Mouse (Mus musculus) kidney, embryonic 15.5 days (tissue): ENCODE results near the gene Gtse1. TPM values are rescaled to one million over a fixed set of nuclear protein-coding genes. Genes with fewer than 3 reads are reported as not detected.

ENCODE experiments used
- ATAC-seq: fragments of 200-750 bp; cut with Nextera tagmentation; replicated peaks from 2 replicates; pipeline ENCODE4 v1.8.0; 2017; ENCODE audit warnings: moderate TSS enrichment; ENCODE audit not compliant: low FRiP score
- H3K27ac ChIP-seq: fragments of 300-500 bp; sonication (generic); 2 replicates; pipeline ENCODE4 v1.5.1; 2015; ENCODE audit warnings: mild to moderate bottlenecking, inconsistent platforms
- H3K27me3 ChIP-seq: fragments of 300-500 bp; sonication (generic); 2 replicates; pipeline ENCODE4 v1.6.1; 2015; ENCODE audit warnings: inconsistent platforms
- H3K36me3 ChIP-seq: fragments of 300-500 bp; sonication (generic); 2 replicates; pipeline ENCODE4 v1.6.1; 2015; ENCODE audit warnings: inconsistent platforms
- H3K4me1 ChIP-seq: fragments of 300-500 bp; sonication (generic); 2 replicates; pipeline ENCODE4 v1.6.1; 2015; ENCODE audit warnings: inconsistent platforms
- H3K4me2 ChIP-seq: fragments of 300-500 bp; sonication (generic); 2 replicates; pipeline ENCODE4 v1.6.1; 2015; ENCODE audit warnings: moderate library complexity, mild to moderate bottlenecking, inconsistent platforms
- H3K4me3 ChIP-seq: fragments of 300-500 bp; sonication (generic); replicated peaks from 2 replicates; pipeline ENCODE4 v1.5.1; 2015; ENCODE audit warnings: mild to moderate bottlenecking, inconsistent platforms
- H3K9ac ChIP-seq: fragments of 300-500 bp; sonication (generic); 2 replicates; pipeline ENCODE4 v1.6.1; 2015; ENCODE audit warnings: mild to moderate bottlenecking, inconsistent platforms
- H3K9me3 ChIP-seq: fragments of 300-500 bp; sonication (generic); replicated peaks from 2 replicates; pipeline ENCODE4 v1.6.1; 2016; ENCODE audit warnings: inconsistent platforms
- WGBS: fragments of 180-500 bp; shearing (Covaris S2); methylation state at CpG from one replicate; pipeline ENCODE4 v1.1.7; 2015; ENCODE audit warnings: mixed read lengths; 5-methylcytosine and 5-hydroxymethylcytosine counted together
- polyA plus RNA-seq: library from polyadenylated mRNA; unstranded; fragments of >200 nt; fragmentation: Nextera tagmentation; extraction: Ambion mirVana; gene quantifications from 2 replicates; pipeline ENCODE4 v1.2.1, GENCODE M21; 2015

Gene Gtse1
- polyA plus RNA-seq, 1 experiment from 2014 or later, result 30.8 TPM

DNA sequence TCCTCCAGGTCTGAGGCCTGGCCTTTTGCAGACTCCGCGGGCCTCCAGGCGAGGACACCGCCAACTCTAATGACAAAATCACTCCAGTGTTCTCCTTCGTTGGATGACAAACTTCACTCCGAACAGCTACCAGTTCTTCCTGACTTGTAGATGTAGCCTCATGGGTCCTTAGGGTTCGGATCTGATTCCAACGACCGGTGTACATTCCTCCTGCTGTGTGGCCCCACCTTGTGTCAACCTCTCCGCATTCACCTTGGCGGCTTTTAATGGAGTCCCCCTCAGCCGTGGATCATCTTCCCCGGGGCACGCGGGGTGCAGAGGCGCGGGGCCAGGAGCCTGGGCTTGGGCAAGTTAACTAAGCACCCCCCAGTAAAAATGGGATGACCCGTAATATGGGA lies 20.0 kb downstream of the Gtse1 start:
- peaks cover 56% of the 10 kb centered on the region for H3K36me3 ChIP-seq
- peaks cover 19% of the 10 kb centered on the region for H3K4me1 ChIP-seq
- H3K27me3 ChIP-seq, result no peaks in the 10 kb centered on the region
- H3K4me2 ChIP-seq, result peak overlapping the region; percentile 90
- H3K9ac ChIP-seq, result peak overlapping the region; percentile 87
- 2% methylated on average over 18 of the region's 18 CpGs for WGBS
- ATAC-seq, result peak; percentile 24
- H3K4me3 ChIP-seq, result peak overlapping the region; percentile 86
- H3K27ac ChIP-seq, result peak overlapping the region; percentile 84
- no peaks in the 10 kb centered on the region for H3K9me3 ChIP-seq

DNA sequence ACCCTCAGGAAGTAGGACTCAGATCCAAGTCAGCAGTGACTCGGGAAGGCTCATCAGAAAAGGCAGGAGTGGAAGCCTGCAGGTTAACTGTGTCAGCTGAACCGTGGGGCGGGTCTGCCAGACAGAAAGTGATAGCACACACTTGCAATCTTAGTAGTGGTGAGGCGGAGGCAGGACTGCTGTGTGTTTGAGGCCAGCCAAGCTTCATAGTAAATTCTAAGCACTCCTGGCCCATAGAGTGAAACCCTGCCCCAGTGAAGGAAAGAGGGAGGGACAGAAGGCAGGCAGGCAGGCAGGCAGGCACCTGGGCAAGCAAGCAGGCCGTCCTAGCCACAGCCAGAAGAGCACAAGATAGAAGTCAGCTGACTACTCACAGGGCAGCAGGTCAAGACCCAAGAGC lies 26.1 kb downstream of the Gtse1 start:
- ATAC-seq, result no peak
- Histone ChIP-seq H3K9ac (no peak overlapping the region), H3K4me1 (peaks cover 1% of the 10 kb centered on the region; the same call in 1 of the 2 replicates), H3K36me3 (peaks cover 79% of the 10 kb centered on the region), H3K27me3 (no peaks in the 10 kb centered on the region), H3K4me3 (no peak overlapping the region), H3K9me3 (no peaks in the 10 kb centered on the region), H3K4me2 (no peak overlapping the region), H3K27ac (no peak overlapping the region)
- 80% methylated on average over 5 of the region's 5 CpGs for WGBS

DNA sequence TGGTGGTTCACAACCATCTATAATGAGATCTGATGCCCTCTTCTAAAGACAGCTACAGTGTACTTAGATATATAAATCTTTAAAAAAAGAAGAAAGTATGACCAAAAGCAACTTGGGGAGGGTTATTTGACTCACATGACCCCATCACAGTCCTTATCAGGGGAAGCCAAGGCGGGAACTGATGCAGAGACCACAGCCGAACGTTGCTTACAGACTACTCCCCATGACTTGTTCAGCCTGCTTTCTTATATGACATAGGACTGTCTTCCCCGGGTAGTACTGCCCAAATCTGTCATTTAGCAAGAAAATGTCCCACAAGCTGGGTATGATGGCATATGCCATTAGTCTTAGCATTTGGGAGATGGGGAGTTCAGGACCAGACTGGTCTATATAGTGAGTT lies 29.7 kb downstream of the Gtse1 start:
- Histone ChIP-seq H3K27me3 (no peaks in the 10 kb centered on the region), H3K27ac (no peak overlapping the region), H3K9me3 (no peaks in the 10 kb centered on the region), H3K9ac (no peak overlapping the region), H3K36me3 (peaks cover 90% of the 10 kb centered on the region), H3K4me1 (no peaks in the 10 kb centered on the region), H3K4me2 (no peak overlapping the region), H3K4me3 (no peak overlapping the region)
- WGBS, result 87% methylated on average over 4 of the region's 4 CpGs
- no peak for ATAC-seq

DNA sequence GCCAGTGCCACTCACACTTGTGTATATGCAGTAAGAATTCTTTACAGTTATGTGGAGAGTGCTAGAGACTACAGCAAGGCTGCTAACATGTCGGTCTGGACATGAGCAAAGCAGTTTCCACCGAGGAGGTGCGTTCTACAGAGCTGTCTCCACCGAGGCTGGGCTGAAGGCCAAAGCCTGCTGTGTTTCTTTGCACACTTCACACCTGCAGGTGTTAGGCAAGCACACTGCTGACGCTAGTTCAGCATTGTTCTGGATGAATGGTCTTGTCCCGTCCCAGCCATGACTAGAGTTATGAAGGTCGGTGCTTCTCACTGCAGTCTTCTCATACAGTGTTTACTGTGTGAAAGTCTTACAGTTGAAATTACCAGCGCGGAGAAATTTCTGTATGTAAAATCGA lies 32.4 kb downstream of the Gtse1 start:
- no peak overlapping the region for H3K9ac ChIP-seq
- WGBS, result 69% methylated on average over 10 of the region's 10 CpGs
- H3K4me3 ChIP-seq, result no peak overlapping the region
- no peaks in the 10 kb centered on the region for H3K9me3 ChIP-seq
- H3K4me1 ChIP-seq, result no peaks in the 10 kb centered on the region
- ATAC-seq, result no peak
- H3K4me2 ChIP-seq, result no peak overlapping the region
- H3K36me3 ChIP-seq, result peaks cover 90% of the 10 kb centered on the region
- no peaks in the 10 kb centered on the region for H3K27me3 ChIP-seq
- H3K27ac ChIP-seq, result no peak overlapping the region

DNA sequence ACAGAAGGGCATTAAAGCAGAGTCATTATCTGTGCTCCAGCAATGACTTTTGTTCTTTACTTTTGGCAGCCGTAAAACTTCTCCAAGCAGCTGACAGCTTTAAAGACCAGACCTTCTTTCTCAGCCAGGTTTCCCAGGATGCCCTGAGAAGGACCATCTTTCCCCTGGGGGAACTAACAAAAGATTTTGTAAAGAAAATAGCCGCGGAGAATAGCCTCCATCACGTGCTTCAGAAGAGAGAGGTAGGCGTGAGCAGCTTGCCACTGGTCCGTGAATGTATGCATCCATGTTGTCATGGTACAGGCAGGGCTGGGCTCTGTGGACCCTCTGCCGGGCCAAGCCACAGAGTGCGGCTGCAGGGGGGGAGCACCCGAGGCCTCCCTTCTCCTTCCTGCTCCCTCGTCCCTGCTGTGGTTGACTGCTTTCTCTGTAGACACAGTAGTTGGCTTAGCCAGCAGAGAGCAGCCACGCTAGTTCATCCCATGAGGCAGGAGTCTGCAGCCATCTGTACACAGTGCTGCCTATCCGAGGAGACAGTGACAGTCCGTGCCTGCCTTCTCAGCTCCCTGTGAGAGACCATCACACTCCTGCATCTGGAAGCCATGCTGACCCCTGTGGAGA lies 33.1 kb downstream of the Gtse1 start:
- no peak for ATAC-seq
- H3K4me1 ChIP-seq, result no peaks in the 10 kb centered on the region
- H3K9ac ChIP-seq, result no peak overlapping the region
- peaks cover 94% of the 10 kb centered on the region for H3K36me3 ChIP-seq
- 74% methylated on average over 13 of the region's 13 CpGs for WGBS
- H3K4me2 ChIP-seq, result no peak overlapping the region
- no peak overlapping the region for H3K27ac ChIP-seq
- no peaks in the 10 kb centered on the region for H3K27me3 ChIP-seq
- no peak overlapping the region for H3K4me3 ChIP-seq
- H3K9me3 ChIP-seq, result no peaks in the 10 kb centered on the region

- no peak for ATAC-seq
- Histone ChIP-seq H3K4me2 (no peak overlapping the region), H3K4me1 (no peaks in the 10 kb centered on the region), H3K9me3 (no peaks in the 10 kb centered on the region), H3K4me3 (no peak overlapping the region), H3K9ac (no peak overlapping the region), H3K27ac (no peak overlapping the region), H3K27me3 (no peaks in the 10 kb centered on the region), H3K36me3 (peaks cover 94% of the 10 kb centered on the region)
- WGBS, result 87% methylated on average over 7 of the region's 7 CpGs
Measured at GRCm38 (mm10) chr15:85893871-85894270, 34.3 kb downstream of the Gtse1 start.

DNA sequence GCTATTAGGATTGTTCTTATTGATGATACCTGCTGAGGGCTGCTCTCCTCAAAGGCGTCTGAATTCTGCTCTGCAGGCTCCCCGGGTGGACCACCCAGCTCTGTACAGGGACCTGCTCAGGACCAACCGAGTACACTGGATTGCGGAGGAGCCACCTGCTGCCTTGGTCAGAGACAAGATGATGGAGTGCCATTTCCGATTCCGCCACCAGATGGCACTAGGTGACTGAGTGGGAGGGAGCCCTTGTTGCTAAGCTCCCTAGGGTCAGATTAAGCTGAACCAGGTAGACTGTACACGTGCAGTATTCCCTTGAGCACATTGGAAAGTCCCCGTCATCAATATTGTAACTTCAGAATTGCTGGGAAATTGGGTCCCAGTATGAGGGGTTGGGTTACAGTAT lies 36.7 kb downstream of the Gtse1 start:
- Histone ChIP-seq H3K9me3 (no peaks in the 10 kb centered on the region), H3K27ac (no peak overlapping the region), H3K4me2 (no peak overlapping the region), H3K9ac (no peak overlapping the region), H3K4me3 (no peak overlapping the region), H3K27me3 (no peaks in the 10 kb centered on the region), H3K36me3 (peaks cover 98% of the 10 kb centered on the region), H3K4me1 (no peaks in the 10 kb centered on the region)
- WGBS, result 16% methylated on average over 8 of the region's 8 CpGs
- ATAC-seq, result peak; percentile 46; the same call in 1 of the 2 replicates

- H3K9ac ChIP-seq, result no peak overlapping the region
- H3K9me3 ChIP-seq, result no peaks in the 10 kb centered on the region
- no peak overlapping the region for H3K4me3 ChIP-seq
- no peak overlapping the region for H3K27ac ChIP-seq
- no peaks in the 10 kb centered on the region for H3K27me3 ChIP-seq
- H3K4me1 ChIP-seq, result no peaks in the 10 kb centered on the region
- 76% methylated on average over 10 of the region's 10 CpGs for WGBS
- H3K36me3 ChIP-seq, result peaks cover 98% of the 10 kb centered on the region
- ATAC-seq, result no peak
- H3K4me2 ChIP-seq, result no peak overlapping the region
Measured at GRCm38 (mm10) chr15:85897113-85897512, 37.6 kb downstream of the Gtse1 start.

DNA sequence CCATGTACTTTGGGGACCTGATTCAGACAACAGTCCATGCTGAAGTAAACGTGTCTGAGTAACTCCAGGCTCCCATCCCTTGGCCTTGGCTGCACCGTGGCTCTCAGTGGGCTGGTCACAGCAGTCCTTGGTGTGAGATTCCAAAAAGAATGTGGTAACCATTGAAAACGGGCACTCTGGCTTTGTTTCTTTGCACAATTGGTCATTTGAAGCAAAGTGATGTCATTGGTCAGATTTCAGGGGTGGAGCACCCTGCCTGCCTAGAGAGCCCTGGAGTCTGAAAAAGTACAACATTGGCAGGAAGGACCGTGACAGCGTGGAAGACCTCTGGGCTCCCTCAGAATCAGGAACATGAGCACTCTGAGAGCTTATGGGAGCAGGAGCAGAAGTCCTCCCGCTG lies 39.9 kb downstream of the Gtse1 start:
- Histone ChIP-seq H3K4me3 (no peak overlapping the region), H3K4me2 (no peak overlapping the region), H3K27me3 (no peaks in the 10 kb centered on the region), H3K4me1 (no peaks in the 10 kb centered on the region), H3K9me3 (no peaks in the 10 kb centered on the region), H3K36me3 (peaks cover 81% of the 10 kb centered on the region), H3K9ac (no peak overlapping the region), H3K27ac (no peak overlapping the region)
- whole genome bisulfite sequencing, result 83% methylated on average over 6 of the region's 6 CpGs
- no peak for ATAC-seq

- no peak for ATAC-seq
- peaks cover 72% of the 10 kb centered on the region for H3K36me3 ChIP-seq
Measured at GRCm38 (mm10) chr15:85900318-85900717, 40.8 kb downstream of the Gtse1 start.

GRCm38 (mm10) chr15:85900801-85901200 lies 41.3 kb downstream of the Gtse1 start:
- Histone ChIP-seq H3K4me1 (no peaks in the 10 kb centered on the region), H3K27me3 (no peaks in the 10 kb centered on the region), H3K36me3 (peaks cover 67% of the 10 kb centered on the region), H3K9ac (no peak overlapping the region), H3K27ac (no peak overlapping the region), H3K9me3 (no peaks in the 10 kb centered on the region), H3K4me2 (no peak overlapping the region), H3K4me3 (no peak overlapping the region)
- no peak for ATAC-seq
- WGBS, result 84% methylated on average over 12 of the region's 12 CpGs

More at GRCm38 (mm10) chr15:85900318-85900717, 40.8 kb downstream of the Gtse1 start:
- Histone ChIP-seq H3K4me3 (no peak overlapping the region), H3K9ac (no peak overlapping the region), H3K4me2 (no peak overlapping the region), H3K9me3 (no peaks in the 10 kb centered on the region), H3K27ac (no peak overlapping the region), H3K27me3 (no peaks in the 10 kb centered on the region), H3K4me1 (no peaks in the 10 kb centered on the region)
- WGBS, result 88% methylated on average over 8 of the region's 8 CpGs

GRCm38 (mm10) chr15:85902505-85902904 lies 43.0 kb downstream of the Gtse1 start:
- 0 out of 2 replicates have a peak, but pooled peaks have one; percentile 7 for ATAC-seq

GRCm38 (mm10) chr15:85903826-85904225 lies 44.3 kb downstream of the Gtse1 start:
- no peak for ATAC-seq
- Histone ChIP-seq H3K4me1 (peaks cover 5% of the 10 kb centered on the region), H3K36me3 (peaks cover 37% of the 10 kb centered on the region), H3K4me2 (no peak overlapping the region), H3K27ac (no peak overlapping the region), H3K4me3 (no peak overlapping the region), H3K9me3 (no peaks in the 10 kb centered on the region), H3K9ac (no peak overlapping the region), H3K27me3 (no peaks in the 10 kb centered on the region)
- 80% methylated on average over 8 of the region's 8 CpGs for WGBS

More at GRCm38 (mm10) chr15:85902505-85902904, 43.0 kb downstream of the Gtse1 start:
- no peak overlapping the region for H3K9ac ChIP-seq
- no peak overlapping the region for H3K4me2 ChIP-seq
- WGBS, result 89% methylated on average over 10 of the region's 10 CpGs
- H3K9me3 ChIP-seq, result no peaks in the 10 kb centered on the region
- H3K4me1 ChIP-seq, result no peaks in the 10 kb centered on the region
- H3K27me3 ChIP-seq, result no peaks in the 10 kb centered on the region
- no peak overlapping the region for H3K4me3 ChIP-seq
- H3K36me3 ChIP-seq, result peaks cover 51% of the 10 kb centered on the region
- no peak overlapping the region for H3K27ac ChIP-seq
